Comparison of ENCODE assay signal across 17 mouse cellular contexts in genomic region chr16:78606202-78606601, GRCm38 (mm10). TPM values are rescaled to one million over a fixed set of nuclear protein-coding genes. Genes with fewer than 3 reads are reported as not detected.
DNase-seq lines count a peak whose midpoint lies in the region; ATAC-seq and TF ChIP-seq lines count a peak whose summit lies in the region.
"Had no signal": no experiment of that assay in that cellular context is flagged by ENCODE, and none has a peak within 500 bp of the region (broad histone marks: within the 10 kb centered on the region; RNA-seq: fewer than 3 reads in every experiment).

No protein-coding gene starts in this region.

- no peaks in the 10 kb centered on the region for H3K9me3 ChIP-seq in limb, embryonic 11.5 days (ENCODE audit: control insufficient read depth, low read length)
- 0 out of 2 replicates have a peak, but pooled peaks cover 5% of the 10 kb centered on the region for H3K9me3 ChIP-seq in limb, embryonic 10.5 days (replicated peaks)
- H3K9me3 ChIP-seq: forebrain, embryonic 15.5 days; hindbrain, embryonic 15.5 days had no signal

- peak; percentile 51; the same call in 1 of the 2 replicates for ATAC-seq in limb, embryonic 11.5 days (ENCODE audit: insufficient number of reproducible peaks, low FRiP score, low TSS enrichment, low read depth)
- peak; percentile 94 for ATAC-seq in monocyte, adult 5-6 weeks (replicated peaks; ENCODE audit: insufficient number of reproducible peaks, low FRiP score, low TSS enrichment, poor library complexity, severe bottlenecking)
- ATAC-seq: forebrain, embryonic 15.5 days had no signal

- no peak for DNase-seq in limb, embryonic 11.5 days (ENCODE audit: low spot score)
- no peak for DNase-seq in limb, embryonic 10.5 days (ENCODE audit: low spot score)
- DNase-seq in brain, embryonic 14.5 days (ENCODE audit: low read depth), result peak; percentile 39
- DNase-seq in left cerebral cortex, adult 11 months (ENCODE audit: low spot score), result no peak
- DNase-seq in heart, adult 18-20 months, result no peak
- DNase-seq: adrenal gland, adult 8-10 months; adrenal gland, postnatal 36 days; cerebellum, adult 11 months; cerebellum, adult 8-10 months; cerebellum, postnatal 25 days; gastrocnemius, postnatal 14 days; heart, postnatal 36 days had no signal

- H3K9ac ChIP-seq in limb, embryonic 11.5 days (ENCODE audit: low read length), result no peak overlapping the region
- H3K9ac ChIP-seq: embryonic facial prominence, embryonic 13.5 days; forebrain, embryonic 15.5 days; heart, embryonic 13.5 days; hindbrain, embryonic 15.5 days had no signal

- H3K4me3 ChIP-seq in limb, embryonic 11.5 days (ENCODE audit: low read depth, low read length), result no peak overlapping the region
- H3K4me3 ChIP-seq in limb, embryonic 10.5 days, result no peak overlapping the region
- H3K4me3 ChIP-seq: embryonic facial prominence, embryonic 13.5 days; forebrain, embryonic 15.5 days; heart, embryonic 13.5 days; hindbrain, embryonic 15.5 days had no signal

- H3K27ac ChIP-seq in limb, embryonic 11.5 days (replicated peaks; ENCODE audit: low read depth, low read length), result no peak overlapping the region
- no peak overlapping the region for H3K27ac ChIP-seq in limb, embryonic 10.5 days
- H3K27ac ChIP-seq: embryonic facial prominence, embryonic 13.5 days; forebrain, embryonic 15.5 days; heart, embryonic 13.5 days; hindbrain, embryonic 15.5 days had no signal

- H3K4me2 ChIP-seq in limb, embryonic 11.5 days (ENCODE audit: low read depth, severe bottlenecking), result no peak overlapping the region
- H3K4me2 ChIP-seq: embryonic facial prominence, embryonic 13.5 days; forebrain, embryonic 15.5 days; heart, embryonic 13.5 days; hindbrain, embryonic 15.5 days had no signal

- H3K36me3 ChIP-seq in limb, embryonic 11.5 days (ENCODE audit: control insufficient read depth, insufficient read depth, low read length), result no peaks in the 10 kb centered on the region
- no peaks in the 10 kb centered on the region; the same call in 1 of the 2 replicates for H3K36me3 ChIP-seq in limb, embryonic 10.5 days
- H3K36me3 ChIP-seq: embryonic facial prominence, embryonic 13.5 days; forebrain, embryonic 15.5 days; heart, embryonic 13.5 days; hindbrain, embryonic 15.5 days had no signal

- WGBS in limb, embryonic 11.5 days, result 29% methylated on average over 4 of the region's 4 CpGs
- WGBS in limb, embryonic 10.5 days, result 41% methylated on average over 4 of the region's 4 CpGs

- no peak for TF ChIP-seq POLR2A in brain, embryonic 14.5 days (IDR thresholded peaks at IDR 0.05; ENCODE audit: borderline replicate concordance, extremely low read depth, insufficient read depth, insufficient read length, poor library complexity, severe bottlenecking)

- H3K4me1 ChIP-seq in limb, embryonic 11.5 days (ENCODE audit: control insufficient read depth, insufficient read depth, low read length), result no peaks in the 10 kb centered on the region
- H3K4me1 ChIP-seq in limb, embryonic 10.5 days, result peaks cover 6% of the 10 kb centered on the region; the same call in 1 of the 2 replicates
- H3K4me1 ChIP-seq: embryonic facial prominence, embryonic 13.5 days; forebrain, embryonic 15.5 days; heart, embryonic 13.5 days; hindbrain, embryonic 15.5 days had no signal

- TF ChIP-seq CTCF in brain, embryonic 14.5 days (IDR thresholded peaks at IDR 0.05; ENCODE audit: borderline replicate concordance, extremely low read depth, insufficient read depth, insufficient read length), result no peak

- no peaks in the 10 kb centered on the region for H3K27me3 ChIP-seq in limb, embryonic 11.5 days (ENCODE audit: control insufficient read depth, insufficient read depth, low read length)
- H3K27me3 ChIP-seq in limb, embryonic 10.5 days (ENCODE audit: low read depth, poor library complexity, severe bottlenecking), result no peaks in the 10 kb centered on the region
- H3K27me3 ChIP-seq: embryonic facial prominence, embryonic 13.5 days; forebrain, embryonic 15.5 days; heart, embryonic 13.5 days; hindbrain, embryonic 15.5 days had no signal

RNA-seq across cellular contexts. Expression of gene D16Ertd472e, which starts 29.7 kb away (rescaled TPM):
- polyA plus RNA-seq in limb, embryonic 11.5 days (2014; fragmentation: Nextera tagmentation; extraction: Ambion mirVana), result 23.8 and 30.1 TPM in 2 replicates
- 23.7 and 24.5 TPM in 2 replicates for polyA plus RNA-seq in limb, embryonic 10.5 days (2016; fragmentation: Nextera tagmentation; extraction: Ambion mirVana)
- polyA plus RNA-seq in brain, embryonic 14.5 days (2012; rRNA removed), result 5.3 and 5.8 TPM in 2 replicates
- 44.1 to 55.3 TPM (median 51.0 TPM) in 3 replicates for total RNA-seq in monocyte, adult 5-6 weeks (2017)
- 1 to 10 TPM; 3.5 to 5.4 TPM for total RNA-seq in heart, adult 18-20 months (2021)
